Mouse (Mus musculus) lung, postnatal 4 days (tissue): Measurements from ENCODE around the gene Ddx59.

Experiments
- DNase-seq, 2 experiments: peaks; one replicate each; pipeline ENCODE4 v3.0.0; 2021

Gene Ddx59

GRCm38 (mm10) chr1:136414798-136415755 lies at the start of gene Ddx59:
Gene Ddx59, plus strand, starts transcription at chr1:136415271.
- DNase-seq = peak; percentile 98 to 99

- peak; percentile 73 to 82 for DNase-seq
These were observed 49.1 kb upstream of the Ddx59 start for GRCm38 (mm10) chr1:136365986-136366385.

GRCm38 (mm10) chr1:136379261-136379660 lies 35.8 kb upstream of the Ddx59 start:
- DNase-seq = no peak

- DNase-seq = no peak
These were observed 34.9 kb upstream of the Ddx59 start for GRCm38 (mm10) chr1:136380161-136380560.

- no peak for DNase-seq
These were observed 34.5 kb upstream of the Ddx59 start for GRCm38 (mm10) chr1:136380606-136381005.

GRCm38 (mm10) chr1:136381169-136381568 lies 33.9 kb upstream of the Ddx59 start:
- peak; percentile 32 to 37 for DNase-seq

- peak; percentile 34 to 44 for DNase-seq
These were observed 33.5 kb upstream of the Ddx59 start for GRCm38 (mm10) chr1:136381583-136381982.

- DNase-seq = no peak
These were observed 28.2 kb upstream of the Ddx59 start for GRCm38 (mm10) chr1:136386914-136387313.

GRCm38 (mm10) chr1:136394506-136394905 lies 20.6 kb upstream of the Ddx59 start:
- peak; percentile 37 to 56 for DNase-seq

GRCm38 (mm10) chr1:136395073-136395472 lies 20.0 kb upstream of the Ddx59 start:
- no peak for DNase-seq

GRCm38 (mm10) chr1:136401281-136401680 lies 13.8 kb upstream of the Ddx59 start:
- DNase-seq = no peak

- DNase-seq = no peak
These were observed 5.4 kb upstream of the Ddx59 start for GRCm38 (mm10) chr1:136409631-136410030.

- no peak for DNase-seq
These were observed 670 bp downstream of the Ddx59 start for GRCm38 (mm10) chr1:136415756-136416126.

GRCm38 (mm10) chr1:136418393-136418792 lies 3.3 kb downstream of the Ddx59 start:
- no peak for DNase-seq

- DNase-seq = no peak
These were observed 12.3 kb downstream of the Ddx59 start for GRCm38 (mm10) chr1:136427166-136427969.

- no peak for DNase-seq
These were observed 13.9 kb downstream of the Ddx59 start for GRCm38 (mm10) chr1:136428981-136429380.

- DNase-seq = no peak
These were observed 15.2 kb downstream of the Ddx59 start for GRCm38 (mm10) chr1:136430126-136430818.

GRCm38 (mm10) chr1:136440741-136441140 lies 25.7 kb downstream of the Ddx59 start:
- no peak for DNase-seq

GRCm38 (mm10) chr1:136442809-136443208 lies 27.7 kb downstream of the Ddx59 start:
- DNase-seq = no peak

GRCm38 (mm10) chr1:136444555-136445255 lies 29.6 kb downstream of the Ddx59 start:
- no peak for DNase-seq

- DNase-seq = no peak
These were observed 31.9 kb downstream of the Ddx59 start for GRCm38 (mm10) chr1:136446933-136447332.

GRCm38 (mm10) chr1:136447338-136447737 lies 32.3 kb downstream of the Ddx59 start:
- no peak for DNase-seq
